Mouse (Mus musculus) ZHBTc4 (cell line): ENCODE measurements around the gene Etv5.

Experiments used
- DNase-seq: peaks from one replicate; pipeline ENCODE4 v3.0.0-alpha.2; 2011; ENCODE audit warnings: low read depth, low spot score

The Etv5 gene

GRCm38 (mm10) chr16:22439499-22440177, at the start of gene Etv5:
Gene Etv5, minus strand, starts transcription at chr16:22439719.
- peak; percentile 99 for DNase-seq

- DNase-seq, result no peak
Observed at GRCm38 (mm10) chr16:22483900-22484299, 44.4 kb upstream of the Etv5 start.

DNA sequence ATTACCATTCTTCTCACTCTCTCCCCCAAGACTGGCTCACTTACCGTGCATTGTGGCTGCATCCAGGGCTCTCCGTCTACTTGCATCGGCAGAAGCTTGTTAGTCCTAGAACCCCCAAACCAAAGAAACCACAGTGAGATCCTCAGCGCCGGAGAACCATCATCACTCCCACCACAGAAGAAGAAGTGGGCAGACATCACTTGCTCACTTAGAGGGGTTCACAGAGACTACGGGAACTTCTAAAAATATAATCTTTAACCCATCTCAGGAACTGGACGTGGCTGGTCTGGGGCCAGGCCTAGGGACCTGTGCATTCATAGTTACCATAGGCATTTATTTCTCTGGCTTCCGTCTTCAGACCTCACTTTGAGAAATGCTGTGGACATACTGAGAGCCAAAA, 39.8 kb upstream of the Etv5 start:
- no peak for DNase-seq

- DNase-seq, result no peak
Observed at GRCm38 (mm10) chr16:22471728-22472127, 32.2 kb upstream of the Etv5 start.

DNA sequence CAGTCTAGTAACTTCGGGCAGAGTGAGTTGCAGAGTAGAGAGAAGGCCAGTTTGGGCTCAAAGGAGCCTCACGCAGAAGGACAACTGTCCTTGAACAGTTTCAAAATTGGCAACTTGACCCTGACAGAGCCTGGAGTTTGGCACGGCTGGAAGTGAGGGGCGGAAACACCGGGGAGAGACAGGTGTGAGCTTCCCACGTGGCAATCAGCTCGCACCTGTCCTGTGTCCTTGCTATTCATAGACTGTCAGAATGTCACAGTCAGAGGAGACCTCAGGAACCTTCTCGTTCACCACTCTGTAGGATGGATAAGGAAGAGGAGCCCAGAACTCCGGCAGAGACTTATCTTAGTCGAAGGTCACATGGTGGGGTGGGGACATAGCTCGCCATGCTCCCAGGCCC, 29.9 kb upstream of the Etv5 start:
- no peak for DNase-seq

GRCm38 (mm10) chr16:22467111-22467510, 27.6 kb upstream of the Etv5 start:
- no peak for DNase-seq

DNA sequence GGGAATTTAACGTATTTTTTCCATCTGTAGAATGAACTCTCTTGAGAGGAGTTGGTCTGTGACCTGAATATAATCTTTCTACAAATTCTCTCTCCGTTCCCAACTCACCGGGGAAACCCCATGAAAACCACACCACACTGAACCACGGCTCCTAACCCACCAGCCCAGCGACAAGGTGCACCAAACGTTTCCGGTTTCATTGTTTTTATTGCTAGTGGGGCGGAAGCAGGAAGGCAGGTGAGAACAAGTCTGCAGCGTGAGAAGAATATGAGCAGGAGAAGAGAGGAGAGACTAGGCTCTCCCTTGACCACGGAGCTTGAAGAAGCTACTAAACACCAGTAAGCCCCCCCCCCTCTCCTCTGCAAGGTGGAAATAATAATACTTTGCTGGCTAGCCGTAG, 26.9 kb upstream of the Etv5 start:
- DNase-seq, result no peak

DNA sequence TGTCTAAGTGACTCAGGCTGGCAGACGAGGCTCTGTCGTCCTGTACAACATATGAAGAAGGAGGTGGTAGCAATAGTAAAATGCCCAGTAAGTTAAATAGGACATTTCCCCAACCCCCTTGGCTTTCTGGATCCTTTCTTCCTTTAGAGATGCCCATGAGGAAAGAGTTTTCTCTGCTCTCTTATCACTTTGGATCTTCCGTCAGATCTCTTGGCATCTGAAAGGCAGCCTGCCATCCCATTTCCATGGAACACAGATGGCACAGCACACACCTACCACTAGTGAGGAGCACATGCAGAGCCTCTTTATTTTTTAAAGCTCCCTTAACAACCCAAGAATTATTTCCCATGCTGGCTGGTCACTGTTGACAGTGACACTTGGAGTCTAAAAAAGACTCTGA, 22.7 kb upstream of the Etv5 start:
- DNase-seq, result no peak

DNA sequence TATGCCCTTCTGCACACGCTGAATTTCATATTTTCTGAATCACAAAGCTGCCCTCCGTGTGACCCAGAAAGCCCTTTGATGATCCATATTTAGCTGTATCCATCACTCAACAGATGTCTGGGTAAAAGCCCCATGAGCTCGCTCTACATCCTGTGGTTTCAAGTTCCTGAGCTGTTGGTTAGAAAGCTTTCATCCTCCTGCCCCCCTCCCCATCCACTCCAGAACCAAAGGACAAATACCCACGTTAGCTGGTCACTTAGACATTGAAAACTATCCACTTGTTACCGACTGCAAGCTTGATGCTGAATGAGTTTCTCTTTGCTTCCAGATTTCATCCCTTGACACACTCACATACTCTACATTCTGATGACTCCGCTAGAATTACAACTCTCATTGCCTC, 22.2 kb upstream of the Etv5 start:
- DNase-seq, result no peak

DNA sequence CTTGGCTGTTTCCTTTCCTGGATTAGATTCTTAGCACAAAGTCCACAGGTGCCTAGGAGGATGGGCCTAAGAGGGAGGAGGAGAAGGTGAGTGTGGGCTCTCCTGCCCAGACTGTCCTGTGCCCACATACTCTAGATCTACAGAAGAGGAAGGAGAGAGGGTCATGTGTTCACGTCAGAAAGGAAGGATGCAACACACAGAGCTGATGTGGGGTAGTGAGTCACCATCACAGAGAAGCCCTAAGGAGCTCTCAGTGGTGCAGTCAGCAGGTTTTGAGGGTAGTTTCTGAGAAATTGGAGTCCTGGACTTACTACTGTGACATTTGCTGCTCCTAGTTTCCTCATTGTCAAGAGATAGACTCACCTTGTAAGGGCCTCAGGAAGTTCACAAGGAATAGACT, 21.4 kb upstream of the Etv5 start:
- DNase-seq, result no peak

DNA sequence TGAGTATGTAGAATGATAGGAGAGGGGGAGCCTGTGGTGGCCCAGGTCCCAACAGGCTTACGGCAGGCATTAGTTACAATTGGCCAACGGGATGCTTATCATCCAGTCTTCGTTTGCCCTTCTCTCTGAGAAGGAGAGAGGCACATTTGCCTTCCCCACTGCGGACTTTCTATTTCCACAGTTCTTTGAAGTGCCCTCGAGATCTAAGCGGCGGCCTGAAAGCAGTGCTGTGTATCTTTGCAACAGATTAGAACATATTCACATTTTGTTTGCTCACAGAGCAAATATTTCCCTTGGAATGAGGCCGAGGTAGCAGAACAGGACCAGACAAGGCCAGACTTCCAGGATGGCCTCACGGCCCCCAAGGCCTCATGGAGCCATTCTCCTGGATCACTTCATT, 12.6 kb upstream of the Etv5 start:
- no peak for DNase-seq

GRCm38 (mm10) chr16:22448093-22448492, 8.6 kb upstream of the Etv5 start:
- no peak for DNase-seq

DNA sequence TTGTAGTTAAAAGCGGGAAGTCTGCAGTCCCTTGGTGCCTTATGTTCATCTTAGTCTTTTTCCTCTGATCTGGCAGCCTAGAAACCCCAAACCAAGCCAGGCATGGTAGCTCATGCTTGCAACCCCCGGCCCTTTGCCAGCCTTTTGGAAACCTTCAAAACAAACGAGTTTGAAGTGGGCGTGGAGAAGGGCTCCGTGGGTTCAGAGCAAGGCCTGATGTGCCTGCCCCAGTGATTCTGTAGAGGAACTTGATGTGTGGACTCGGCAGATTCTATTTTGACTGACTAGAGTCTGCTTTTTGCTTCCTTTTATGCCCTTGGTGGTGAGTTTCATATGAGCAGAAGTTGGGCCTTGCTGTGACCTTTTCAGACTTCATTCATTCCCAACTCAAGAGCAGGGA, 5.3 kb upstream of the Etv5 start:
- no peak for DNase-seq

GRCm38 (mm10) chr16:22442202-22442601, 2.7 kb upstream of the Etv5 start:
- DNase-seq, result peak; percentile 77

GRCm38 (mm10) chr16:22441317-22441716, 1.8 kb upstream of the Etv5 start:
- DNase-seq, result no peak

- peak; percentile 59 for DNase-seq
Observed at GRCm38 (mm10) chr16:22440269-22440668, 750 bp upstream of the Etv5 start.

- peak; percentile 97 for DNase-seq
Observed at GRCm38 (mm10) chr16:22438441-22439373, 812 bp downstream of the Etv5 start.

GRCm38 (mm10) chr16:22436106-22436505, 3.4 kb downstream of the Etv5 start:
- DNase-seq, result peak; percentile 65

DNA sequence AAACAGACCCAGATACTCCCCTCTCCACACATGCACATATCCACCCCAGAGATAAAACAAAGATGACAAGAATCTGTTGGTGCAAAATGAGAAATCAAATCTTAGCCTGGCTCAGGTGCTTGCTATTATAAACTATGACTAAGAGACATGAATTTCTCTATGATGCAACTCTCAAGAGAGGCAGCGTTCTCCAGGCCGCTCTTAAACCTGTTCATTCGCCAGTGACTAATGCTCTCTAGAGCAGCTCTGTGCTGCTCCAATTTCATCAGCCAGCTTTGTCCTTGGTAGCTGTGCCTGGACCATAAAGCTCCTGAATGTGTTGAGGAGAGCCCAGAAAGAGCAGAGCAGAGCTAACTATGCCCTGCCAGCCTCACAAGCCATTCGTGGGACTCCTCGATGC, 5.0 kb downstream of the Etv5 start:
- no peak for DNase-seq

GRCm38 (mm10) chr16:22433944-22434343, 5.6 kb downstream of the Etv5 start:
- no peak for DNase-seq

DNA sequence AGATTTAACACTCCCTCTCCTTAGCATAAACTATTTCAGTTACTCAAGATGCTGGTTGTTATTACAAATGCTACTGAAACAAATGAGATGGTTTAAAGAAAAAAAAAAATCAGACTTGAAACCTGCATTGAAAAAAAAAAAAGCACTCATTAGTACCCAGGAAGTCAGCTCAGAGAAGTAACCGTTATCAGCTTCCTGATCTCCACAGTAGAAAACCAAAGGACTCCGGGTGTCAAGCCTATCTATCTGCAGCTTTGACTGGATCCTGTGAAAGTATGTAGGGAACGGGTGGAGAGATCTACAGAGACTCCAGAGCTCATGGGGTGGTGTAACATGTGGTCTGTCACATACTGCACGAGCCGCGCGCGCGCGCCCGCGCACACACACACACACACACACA, 7.7 kb downstream of the Etv5 start:
- DNase-seq, result no peak

- DNase-seq, result no peak
Observed at GRCm38 (mm10) chr16:22431335-22431734, 8.2 kb downstream of the Etv5 start.
